Mouse (Mus musculus): Measurements from ENCODE around the gene Tsnax. TPM values are rescaled to one million over a fixed set of nuclear protein-coding genes. Genes with fewer than 3 reads are reported as not detected.

Tsnax gene
- polyA plus RNA-seq, 1 experiment, result 26.1 TPM

GRCm38 (mm10) chr8:125040587-125041375 is 28.0 kb downstream of the Tsnax start:
- WGBS, result 73% methylated on average over 15 of the region's 15 CpGs
- DNase-seq (ENCODE audit: low read depth, low spot score), result no peak

GRCm38 (mm10) chr8:125041496-125041895 is 28.7 kb downstream of the Tsnax start:
- 23% methylated on average over 2 of the region's 2 CpGs for WGBS
- no peak for DNase-seq (ENCODE audit: low read depth, low spot score)

GRCm38 (mm10) chr8:125043394-125043793 is 30.6 kb downstream of the Tsnax start:
- DNase-seq (ENCODE audit: low read depth, low spot score), result no peak
- WGBS, result 78% methylated on average over 7 of the region's 7 CpGs

GRCm38 (mm10) chr8:125043935-125044334 is 31.1 kb downstream of the Tsnax start:
- WGBS, result 52% methylated on average over 9 of the region's 9 CpGs
- no peak for DNase-seq (ENCODE audit: low read depth, low spot score)

GRCm38 (mm10) chr8:125045760-125046159 is 33.0 kb downstream of the Tsnax start:
- WGBS, result 90% methylated on average over 1 of the region's 1 CpGs
- DNase-seq (ENCODE audit: low read depth, low spot score), result no peak

- DNase-seq (ENCODE audit: low read depth, low spot score), result no peak
- WGBS, result 65% methylated on average over 5 of the region's 5 CpGs
These were observed 36.4 kb downstream of the Tsnax start for GRCm38 (mm10) chr8:125049051-125049750.

- WGBS, result 37% methylated on average over 6 of the region's 6 CpGs
- no peak for DNase-seq (ENCODE audit: low read depth, low spot score)
These were observed 37.0 kb downstream of the Tsnax start for GRCm38 (mm10) chr8:125049826-125050225.

GRCm38 (mm10) chr8:125052026-125052425 is 39.2 kb downstream of the Tsnax start:
- DNase-seq (ENCODE audit: low read depth, low spot score), result no peak

GRCm38 (mm10) chr8:125053505-125054435 is 41.0 kb downstream of the Tsnax start, which contains the start of gene Disc1:
Gene Disc1 (plus strand): TSS chr8:125054195.
- 2% methylated on average over 62 of the region's 65 CpGs for WGBS
- DNase-seq (ENCODE audit: low read depth, low spot score), result no peak

More at GRCm38 (mm10) chr8:125052026-125052425, 39.2 kb downstream of the Tsnax start:
- WGBS, result 56% methylated on average over 2 of the region's 2 CpGs

- WGBS, result under 1% methylated on average over 38 of the region's 38 CpGs
- no peak for DNase-seq (ENCODE audit: low read depth, low spot score)
These were observed 41.6 kb downstream of the Tsnax start for GRCm38 (mm10) chr8:125054436-125054810.

GRCm38 (mm10) chr8:125060904-125061303 is 48.1 kb downstream of the Tsnax start:
- 53% methylated on average over 8 of the region's 8 CpGs for WGBS
- DNase-seq (ENCODE audit: low read depth, low spot score), result no peak

- DNase-seq (ENCODE audit: low read depth, low spot score), result no peak
- WGBS, result 69% methylated on average over 6 of the region's 6 CpGs
These were observed 52.8 kb downstream of the Tsnax start for GRCm38 (mm10) chr8:125065596-125065995.

- no peak for DNase-seq (ENCODE audit: low read depth, low spot score)
- WGBS, result 23% methylated on average over 12 of the region's 12 CpGs
These were observed 54.3 kb downstream of the Tsnax start for GRCm38 (mm10) chr8:125066913-125067595.

- 70% methylated on average over 9 of the region's 9 CpGs for WGBS
- no peak for DNase-seq (ENCODE audit: low read depth, low spot score)
These were observed 54.8 kb downstream of the Tsnax start for GRCm38 (mm10) chr8:125067596-125067960.

GRCm38 (mm10) chr8:125068146-125068905 is 55.5 kb downstream of the Tsnax start:
- DNase-seq (ENCODE audit: low read depth, low spot score), result no peak
- WGBS, result 85% methylated on average over 6 of the region's 6 CpGs

GRCm38 (mm10) chr8:125069304-125069703 is 56.5 kb downstream of the Tsnax start:
- 79% methylated on average over 7 of the region's 7 CpGs for WGBS
- no peak for DNase-seq (ENCODE audit: low read depth, low spot score)

GRCm38 (mm10) chr8:125069733-125070132 is 56.9 kb downstream of the Tsnax start:
- no peak for DNase-seq (ENCODE audit: low read depth, low spot score)
- 77% methylated on average over 6 of the region's 6 CpGs for WGBS

GRCm38 (mm10) chr8:125074141-125074540 is 61.3 kb downstream of the Tsnax start:
- DNase-seq (ENCODE audit: low read depth, low spot score), result no peak

GRCm38 (mm10) chr8:125074581-125074980 is 61.8 kb downstream of the Tsnax start:
- WGBS, result 78% methylated on average over 2 of the region's 2 CpGs
- no peak for DNase-seq (ENCODE audit: low read depth, low spot score)

More at GRCm38 (mm10) chr8:125074141-125074540, 61.3 kb downstream of the Tsnax start:
- WGBS, result 91% methylated on average over 10 of the region's 10 CpGs

Data from large intestine, adult 2 months (tissue).